Mouse (Mus musculus) lung, embryonic 14.5 days (tissue): ENCODE data around the gene Exd1. TPM values are rescaled to one million over a fixed set of nuclear protein-coding genes. Genes with fewer than 3 reads are reported as not detected.
A peak's percentile ranks its signal among the peaks of the same experiment; 100 is the strongest.

Source experiments
- ATAC-seq: fragments of 200-750 bp; cut with Nextera tagmentation; 2 replicates; pipeline ENCODE4 v1.8.0; 2017; ENCODE audit warnings: mild to moderate bottlenecking, moderate TSS enrichment, moderate library complexity; ENCODE audit not compliant: insufficient read depth
- DNase-seq: peaks from one replicate; pipeline ENCODE4 v3.0.0-alpha.2; 2015
- H3K27ac ChIP-seq: fragments of 300-500 bp; sonication (generic); 2 replicates; pipeline ENCODE4 v1.5.1; 2014; ENCODE audit warnings: low read depth, mild to moderate bottlenecking, moderate library complexity
- H3K27me3 ChIP-seq: fragments of 300-500 bp; sonication (generic); 2 replicates; pipeline ENCODE4 v1.6.1; 2014; ENCODE audit warnings: low read length, control low read depth; ENCODE audit not compliant: insufficient read depth
- H3K36me3 ChIP-seq: fragments of 300-500 bp; sonication (generic); 2 replicates; pipeline ENCODE4 v1.6.1; 2014; ENCODE audit warnings: control low read depth; ENCODE audit not compliant: insufficient read depth
- H3K4me1 ChIP-seq: fragments of 300-500 bp; sonication (generic); 2 replicates; pipeline ENCODE4 v1.6.1; 2014; ENCODE audit warnings: antibody characterized with exemption, control low read depth; ENCODE audit not compliant: insufficient read depth
- H3K4me2 ChIP-seq: fragments of 300-500 bp; sonication (generic); 2 replicates; pipeline ENCODE4 v1.6.1; 2014; ENCODE audit warnings: mild to moderate bottlenecking
- H3K4me3 ChIP-seq: fragments of 300-500 bp; sonication (generic); 2 replicates; pipeline ENCODE4 v1.5.1; 2014; ENCODE audit warnings: low read depth, low read length
- H3K9ac ChIP-seq: fragments of 300-500 bp; sonication (generic); 2 replicates; pipeline ENCODE4 v1.6.1; 2014
- H3K9me3 ChIP-seq: fragments of 300-500 bp; sonication (generic); 2 replicates; pipeline ENCODE4 v1.6.1; 2016; ENCODE audit warnings: low read depth, low read length, control low read depth
- CTCF ChIP-seq: IDR thresholded peaks from 2 replicates; pipeline ENCODE4 v1.5.1; 2016; ENCODE audit warnings: antibody characterized with exemption, low read depth
- WGBS: fragments of 180-500 bp; shearing (Covaris S2); extraction: QIAGEN DNeasy Blood & Tissue Kit; methylation state at CpG from one replicate; pipeline ENCODE4 v1.1.7; 2014; 5-methylcytosine and 5-hydroxymethylcytosine counted together
- polyA plus RNA-seq: library from polyadenylated mRNA; unstranded; fragments of >200 nt; fragmentation: Nextera tagmentation; extraction: Ambion mirVana; gene quantifications from 2 replicates; pipeline ENCODE4 v1.2.1, GENCODE M21; 2014

Exd1 gene
- polyA plus RNA-seq, 1 experiment from 2014 or later, result 0.17 TPM

- WGBS, result 83% methylated on average over 3 of the region's 3 CpGs
- Histone ChIP-seq H3K9me3 (no peaks in the 10 kb centered on the region), H3K9ac (no peak overlapping the region), H3K4me3 (no peak overlapping the region), H3K4me1 (no peaks in the 10 kb centered on the region; the same call in 1 of the 2 replicates), H3K36me3 (peaks cover 10% of the 10 kb centered on the region; the same call in 1 of the 2 replicates), H3K4me2 (no peak overlapping the region), H3K27me3 (no peaks in the 10 kb centered on the region), H3K27ac (no peak overlapping the region)
- no peak for TF ChIP-seq CTCF
- ATAC-seq (no peak), DNase-seq (no peak)
These were observed 14.4 kb upstream of the Exd1 start for GRCm38 (mm10) chr2:119561794-119562193.

- peak overlapping the region; percentile 48; the same call in 1 of the 2 replicates for H3K27ac ChIP-seq
These were observed 11.4 kb upstream of the Exd1 start for GRCm38 (mm10) chr2:119558737-119559340.

GRCm38 (mm10) chr2:119558039-119558438 lies 10.6 kb upstream of the Exd1 start:
- no peaks in the 10 kb centered on the region for H3K9me3 ChIP-seq
- H3K4me3 ChIP-seq, result no peak overlapping the region
- DNase-seq, result no peak
- no peak for TF ChIP-seq CTCF
- no peaks in the 10 kb centered on the region; the same call in 1 of the 2 replicates for H3K4me1 ChIP-seq
- WGBS, result 83% methylated on average over 3 of the region's 3 CpGs
- no peak for ATAC-seq
- peaks cover 7% of the 10 kb centered on the region; the same call in 1 of the 2 replicates for H3K36me3 ChIP-seq
- H3K27me3 ChIP-seq, result no peaks in the 10 kb centered on the region
- H3K27ac ChIP-seq, result no peak overlapping the region
- no peak overlapping the region for H3K4me2 ChIP-seq
- no peak overlapping the region for H3K9ac ChIP-seq

More at GRCm38 (mm10) chr2:119558737-119559340, 11.4 kb upstream of the Exd1 start:
- DNase-seq, result no peak
- H3K4me1 ChIP-seq, result no peaks in the 10 kb centered on the region; the same call in 1 of the 2 replicates
- no peak overlapping the region for H3K4me2 ChIP-seq
- no peaks in the 10 kb centered on the region for H3K27me3 ChIP-seq
- H3K36me3 ChIP-seq, result peaks cover 10% of the 10 kb centered on the region; the same call in 1 of the 2 replicates
- ATAC-seq, result no peak
- TF ChIP-seq CTCF, result no peak
- WGBS, result 56% methylated on average over 7 of the region's 7 CpGs
- H3K4me3 ChIP-seq, result no peak overlapping the region
- H3K9ac ChIP-seq, result no peak overlapping the region
- H3K9me3 ChIP-seq, result no peaks in the 10 kb centered on the region

DNA sequence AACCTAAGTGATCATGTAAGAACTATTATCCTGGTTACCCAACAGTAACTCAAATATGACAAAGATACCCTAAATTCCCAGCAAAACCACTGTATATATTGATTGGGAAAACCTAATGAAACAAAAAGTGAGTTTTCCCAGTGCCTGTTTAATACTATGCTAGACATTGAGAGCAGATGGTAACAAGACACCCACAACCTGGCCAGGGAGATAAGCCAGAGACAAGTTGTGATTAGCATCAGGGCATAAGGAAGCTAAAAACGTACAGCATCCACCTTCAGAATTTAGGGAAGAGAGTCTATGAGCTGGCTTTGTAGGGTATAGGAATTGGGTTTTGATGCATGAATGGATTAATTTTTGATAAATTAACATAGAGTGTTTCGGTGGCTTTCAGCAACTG lies 2.3 kb upstream of the Exd1 start:
- Histone ChIP-seq H3K36me3 (no peaks in the 10 kb centered on the region), H3K9me3 (no peaks in the 10 kb centered on the region), H3K4me2 (0 out of 2 replicates have a peak overlapping the region, but pooled peaks have one; percentile 76), H3K27ac (no peak overlapping the region), H3K9ac (no peak overlapping the region), H3K4me3 (no peak overlapping the region), H3K4me1 (peaks cover 7% of the 10 kb centered on the region; the same call in 1 of the 2 replicates), H3K27me3 (no peaks in the 10 kb centered on the region)
- ATAC-seq (no peak), DNase-seq (no peak)
- TF ChIP-seq CTCF, result no peak
- WGBS, result 69% methylated on average over 2 of the region's 2 CpGs

DNA sequence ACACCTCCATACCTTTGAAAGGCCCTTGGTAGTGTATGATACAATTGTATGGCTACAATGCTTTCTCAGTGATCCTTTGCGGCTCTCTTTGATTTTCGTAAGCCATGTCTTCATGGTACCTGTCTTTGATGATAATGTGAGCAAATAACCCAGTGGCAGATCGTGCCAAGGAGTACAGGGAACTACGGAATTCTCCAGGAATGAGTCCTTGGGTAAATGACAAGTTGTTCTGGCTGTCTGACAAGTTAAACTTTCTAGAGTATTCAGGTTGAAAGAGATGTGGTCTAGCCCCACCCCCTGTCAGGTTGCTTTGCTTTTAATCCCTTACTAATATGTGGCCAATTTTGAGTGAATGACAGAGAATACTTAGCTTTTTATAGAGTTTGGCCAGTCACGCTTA lies 1.3 kb upstream of the Exd1 start:
- WGBS, result 51% methylated on average over 5 of the region's 5 CpGs
- H3K4me2 ChIP-seq, result peak overlapping the region; percentile 76
- TF ChIP-seq CTCF, result no peak
- no peaks in the 10 kb centered on the region for H3K9me3 ChIP-seq
- H3K36me3 ChIP-seq, result no peaks in the 10 kb centered on the region
- peak overlapping the region; percentile 75; the same call in 1 of the 2 replicates for H3K9ac ChIP-seq
- ATAC-seq (no peak), DNase-seq (peak; percentile 68)
- peak overlapping the region; percentile 70 for H3K4me3 ChIP-seq
- H3K27ac ChIP-seq, result 0 out of 2 replicates have a peak overlapping the region, but pooled peaks have one; percentile 2
- H3K4me1 ChIP-seq, result peaks cover 7% of the 10 kb centered on the region; the same call in 1 of the 2 replicates
- no peaks in the 10 kb centered on the region for H3K27me3 ChIP-seq

DNA sequence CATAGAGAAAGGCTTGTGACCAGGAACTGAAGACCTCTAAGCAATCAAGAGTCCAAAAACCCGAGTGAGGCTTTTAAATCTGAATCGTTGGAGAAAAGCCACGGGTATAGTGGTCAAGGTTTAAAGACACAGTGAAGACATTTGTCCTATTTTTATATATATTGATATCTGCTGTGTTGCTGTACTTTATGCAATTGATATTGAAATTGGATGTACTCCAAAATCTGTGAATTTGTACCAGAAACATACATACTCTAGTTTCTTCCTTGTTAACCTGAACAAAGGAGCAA lies 889 bp upstream of the Exd1 start:
- H3K36me3 ChIP-seq, result no peaks in the 10 kb centered on the region
- no peaks in the 10 kb centered on the region for H3K9me3 ChIP-seq
- peak overlapping the region; percentile 70 for H3K4me3 ChIP-seq
- peak overlapping the region; percentile 59 for H3K27ac ChIP-seq
- peak overlapping the region; percentile 75 for H3K9ac ChIP-seq
- H3K4me2 ChIP-seq, result peak overlapping the region; percentile 76
- TF ChIP-seq CTCF, result no peak
- no peak for DNase-seq
- H3K4me1 ChIP-seq, result peaks cover 7% of the 10 kb centered on the region; the same call in 1 of the 2 replicates
- ATAC-seq, result no peak
- H3K27me3 ChIP-seq, result no peaks in the 10 kb centered on the region
- 11% methylated on average over 3 of the region's 3 CpGs for WGBS

DNA sequence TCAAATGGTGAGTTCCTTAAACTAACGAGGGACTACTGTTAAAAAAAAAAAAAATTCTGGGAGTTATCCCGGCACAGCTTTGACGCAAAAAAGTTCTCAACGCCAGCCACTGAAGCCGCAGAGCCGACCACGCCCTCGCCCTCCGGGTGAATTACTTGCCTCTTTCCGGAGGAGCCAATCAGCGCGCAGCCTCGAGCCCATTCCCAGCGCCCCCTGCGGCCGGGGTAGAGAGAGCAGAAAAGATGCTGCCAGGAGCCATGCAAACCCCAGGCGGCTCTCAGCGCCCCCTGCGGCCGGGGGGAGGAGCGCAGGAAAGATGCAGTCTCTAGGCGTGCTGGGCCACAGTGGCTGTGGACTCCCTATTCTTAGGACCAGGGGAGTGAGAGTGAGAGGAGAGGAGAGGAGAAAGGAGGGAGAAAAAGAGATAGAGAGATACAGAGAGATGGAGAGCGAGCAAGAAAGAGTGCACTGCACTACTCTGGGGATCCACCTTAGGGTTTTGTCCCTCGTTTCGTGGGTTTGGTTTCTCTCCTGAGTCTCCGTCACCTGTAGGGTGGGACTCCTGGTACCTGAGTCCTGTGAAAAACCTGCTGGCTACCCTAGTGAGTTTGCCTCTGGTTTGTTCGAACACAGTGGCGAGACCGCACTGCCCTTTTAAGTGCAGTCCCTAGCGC lies 442 bp downstream of the Exd1 start:
- under 1% methylated on average over 30 of the region's 30 CpGs for WGBS
- H3K4me3 ChIP-seq, result peak overlapping the region; percentile 70
- peak overlapping the region; percentile 80 for H3K27ac ChIP-seq
- TF ChIP-seq CTCF, result peak; percentile 94
- DNase-seq (peak; percentile 87), ATAC-seq (peak; percentile 83)
- H3K9me3 ChIP-seq, result no peaks in the 10 kb centered on the region
- peak overlapping the region; percentile 42 for H3K9ac ChIP-seq
- peak overlapping the region; percentile 76 for H3K4me2 ChIP-seq
- no peaks in the 10 kb centered on the region for H3K36me3 ChIP-seq
- H3K27me3 ChIP-seq, result no peaks in the 10 kb centered on the region
- H3K4me1 ChIP-seq, result peaks cover 7% of the 10 kb centered on the region; the same call in 1 of the 2 replicates
